Mouse (Mus musculus) granulocyte monocyte progenitor cell, adult 5-6 weeks (primary cell): Measurements from ENCODE around the gene Npas3. TPM values are rescaled to one million over a fixed set of nuclear protein-coding genes. Genes with fewer than 3 reads are reported as not detected.

Experiments used
- ATAC-seq: replicated peaks from 2 replicates; pipeline ENCODE4 v1.8.0; 2016; ENCODE audit warnings: mild to moderate bottlenecking, moderate TSS enrichment, inconsistent platforms; ENCODE audit not compliant: poor library complexity, severe bottlenecking
- total RNA-seq, 2 experiments: library from RNA; stranded (forward) in 1 of 2; stranded (reverse) in 1 of 2; fragments of 200-712, 200-1000 nt in 1 of 2; fragments of >200 nt in 1 of 2; fragmentation: Nextera tagmentation in 1 of 2; gene quantifications; 2 replicates each; pipeline ENCODE4 v1.2.3; 2014 to 2017

The Npas3 gene
- total RNA-seq, 2 experiments from 2014 or later: 14.0 TPM; not detected in 1

DNA sequence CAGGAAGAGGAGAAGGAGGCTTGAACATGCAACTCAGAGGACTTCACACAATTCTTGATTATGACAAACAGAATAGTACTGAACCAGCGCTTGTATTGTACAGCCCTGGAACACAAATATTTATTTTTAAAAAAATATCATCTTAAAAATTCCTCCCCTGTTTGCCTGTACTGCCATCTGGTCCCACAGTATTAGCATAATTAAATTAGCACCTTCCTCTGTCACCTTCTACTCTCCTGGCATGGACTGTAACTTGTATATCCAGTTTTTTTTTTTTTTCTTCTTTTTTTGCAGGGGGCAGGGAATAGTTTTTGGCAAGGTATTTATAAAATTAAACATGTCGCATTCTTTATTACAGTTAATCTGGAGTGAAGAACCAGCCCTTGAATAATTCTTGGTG is 307.9 kb downstream of the Npas3 start:
- no peak for ATAC-seq

- no peak for ATAC-seq
Measured at GRCm38 (mm10) chr12:53558259-53558658, 309.8 kb downstream of the Npas3 start.

- ATAC-seq: no peak
Measured at GRCm38 (mm10) chr12:53566712-53567387, 318.4 kb downstream of the Npas3 start.

DNA sequence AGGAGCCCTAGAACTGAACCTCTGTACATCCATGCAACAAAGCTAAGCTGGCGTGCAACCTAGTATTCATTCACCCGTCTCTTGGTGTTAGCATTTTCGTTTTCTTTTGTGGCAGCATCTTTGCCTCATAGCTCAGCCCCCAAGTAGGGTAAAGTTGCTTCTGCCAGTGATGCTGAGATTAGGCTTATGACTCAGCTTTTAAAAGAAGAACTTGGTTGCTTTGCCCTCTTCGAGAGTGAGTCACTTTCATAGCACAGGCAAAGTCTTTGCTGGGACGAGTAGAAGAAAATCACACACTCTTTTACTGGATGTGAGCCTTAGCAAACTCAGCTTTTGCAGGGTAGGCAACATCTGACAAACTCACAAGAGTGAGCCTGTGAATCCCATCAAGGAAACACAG is 332.7 kb downstream of the Npas3 start:
- ATAC-seq: no peak

- ATAC-seq: no peak; the same call in 1 of the 2 replicates
Measured at GRCm38 (mm10) chr12:53587249-53587648, 338.8 kb downstream of the Npas3 start.

- peak; percentile 91 for ATAC-seq
Measured at GRCm38 (mm10) chr12:53587691-53588504, 339.4 kb downstream of the Npas3 start.

DNA sequence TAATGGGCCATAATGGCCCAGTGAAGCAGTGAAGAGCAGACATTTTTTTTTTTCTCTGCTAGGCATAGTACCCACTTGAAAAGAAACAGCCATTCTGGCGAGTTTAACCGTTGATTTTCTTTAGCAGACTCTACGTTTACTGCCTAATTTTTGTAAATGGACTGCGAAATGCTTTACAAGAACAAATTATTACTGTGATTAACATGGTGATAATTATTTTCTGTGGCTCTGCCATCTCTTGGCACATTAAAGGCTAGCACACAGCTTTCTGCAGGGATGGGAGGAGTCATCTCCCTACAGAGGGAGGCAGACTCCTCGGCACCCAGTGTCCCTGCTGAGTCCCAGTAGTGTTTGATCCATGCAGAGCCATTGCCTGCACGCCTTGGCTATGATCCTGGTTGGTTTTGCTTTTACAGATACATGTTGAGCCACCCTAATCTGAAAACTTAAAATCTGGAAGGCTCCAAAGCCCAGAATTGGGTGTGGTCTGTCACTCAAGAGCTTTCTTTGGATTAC is 341.0 kb downstream of the Npas3 start:
- ATAC-seq: no peak

- no peak for ATAC-seq
Measured at GRCm38 (mm10) chr12:53605661-53606060, 357.2 kb downstream of the Npas3 start.

- ATAC-seq: no peak
Measured at GRCm38 (mm10) chr12:53612120-53612519, 363.6 kb downstream of the Npas3 start.

GRCm38 (mm10) chr12:53621271-53621670 is 372.8 kb downstream of the Npas3 start:
- no peak for ATAC-seq

DNA sequence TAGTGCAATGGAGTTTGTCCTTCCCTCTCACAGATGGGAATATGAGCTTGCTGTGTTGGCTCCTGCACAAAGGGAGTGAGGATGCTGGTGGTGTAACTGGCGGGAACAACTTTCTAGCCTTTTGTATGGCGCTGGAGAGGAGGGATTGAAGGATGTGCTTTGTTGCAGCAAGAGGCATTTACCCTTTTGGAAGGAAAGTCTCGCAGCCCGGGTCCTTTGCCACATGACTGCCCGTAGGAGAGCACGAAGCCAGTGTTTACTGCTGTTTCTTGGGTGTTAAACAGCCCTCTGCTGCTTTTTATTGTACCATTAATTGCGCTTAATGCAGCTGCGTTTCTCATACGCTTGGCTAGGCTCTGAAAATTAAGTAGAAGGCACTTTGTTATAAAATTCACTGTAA is 375.3 kb downstream of the Npas3 start:
- no peak for ATAC-seq

- ATAC-seq: no peak
Measured at GRCm38 (mm10) chr12:53624379-53625021, 376.0 kb downstream of the Npas3 start.

- no peak for ATAC-seq
Measured at GRCm38 (mm10) chr12:53629483-53630120, 381.1 kb downstream of the Npas3 start.

DNA sequence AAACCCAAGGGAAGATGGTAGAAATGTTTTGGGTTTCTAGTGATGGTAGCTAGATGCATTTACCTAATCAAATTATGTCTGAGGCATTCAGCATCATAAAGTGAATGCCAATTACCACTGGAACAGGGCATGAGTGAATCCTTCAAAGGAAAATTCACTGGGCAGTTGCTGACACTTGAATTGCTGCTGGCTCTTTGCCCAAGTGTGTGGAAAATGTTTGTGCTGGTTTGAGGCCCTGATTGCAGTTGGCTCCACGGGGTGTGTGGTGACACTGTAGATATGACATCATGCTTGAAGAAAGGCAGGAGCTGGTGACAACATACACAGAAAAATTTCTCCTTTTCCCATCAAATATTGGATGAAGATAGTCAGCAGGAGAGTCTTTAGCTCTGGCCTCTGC is 382.1 kb downstream of the Npas3 start:
- no peak for ATAC-seq

DNA sequence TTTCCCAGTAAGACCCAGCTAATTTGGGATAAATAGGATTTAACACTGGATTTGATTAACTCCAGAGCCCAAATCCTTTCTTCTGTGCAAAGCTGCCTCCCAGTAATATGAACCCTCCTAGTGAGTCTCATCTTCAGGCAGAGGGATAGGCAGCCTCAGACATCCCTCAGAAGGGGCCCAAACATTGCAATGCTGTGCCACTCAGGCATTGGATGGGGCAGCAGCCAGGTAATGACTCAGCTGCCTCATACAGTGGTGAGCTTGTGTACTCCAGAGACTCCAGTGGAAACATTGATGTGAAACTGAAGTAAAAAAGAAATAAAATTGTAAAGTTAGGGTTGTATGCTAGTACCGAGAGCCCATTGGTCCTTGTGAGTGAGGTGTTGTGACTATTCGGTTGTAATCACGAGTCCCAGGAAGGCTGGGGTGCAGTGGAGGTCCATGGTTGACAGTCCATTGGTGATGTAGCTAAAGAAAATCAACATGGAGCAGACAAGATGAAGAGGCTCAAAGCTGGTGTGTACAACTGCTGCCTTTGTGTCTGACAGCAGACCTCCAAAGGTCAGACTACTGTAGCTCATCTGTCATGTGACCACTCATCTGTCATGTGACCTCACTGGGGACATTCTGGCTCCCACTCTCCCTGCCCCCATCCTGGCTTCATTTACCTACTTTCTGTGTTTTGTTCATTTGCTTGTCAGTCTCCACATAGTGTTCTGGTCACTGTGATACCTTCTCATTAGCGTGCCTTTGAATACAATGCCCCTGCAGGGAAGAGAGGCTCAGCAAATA is 383.0 kb downstream of the Npas3 start:
- ATAC-seq: no peak

- ATAC-seq: no peak
Measured at GRCm38 (mm10) chr12:53638571-53638970, 390.1 kb downstream of the Npas3 start.

- ATAC-seq: no peak
Measured at GRCm38 (mm10) chr12:53647282-53647681, 398.8 kb downstream of the Npas3 start.

- ATAC-seq: no peak
Measured at GRCm38 (mm10) chr12:53656301-53656700, 407.8 kb downstream of the Npas3 start.

DNA sequence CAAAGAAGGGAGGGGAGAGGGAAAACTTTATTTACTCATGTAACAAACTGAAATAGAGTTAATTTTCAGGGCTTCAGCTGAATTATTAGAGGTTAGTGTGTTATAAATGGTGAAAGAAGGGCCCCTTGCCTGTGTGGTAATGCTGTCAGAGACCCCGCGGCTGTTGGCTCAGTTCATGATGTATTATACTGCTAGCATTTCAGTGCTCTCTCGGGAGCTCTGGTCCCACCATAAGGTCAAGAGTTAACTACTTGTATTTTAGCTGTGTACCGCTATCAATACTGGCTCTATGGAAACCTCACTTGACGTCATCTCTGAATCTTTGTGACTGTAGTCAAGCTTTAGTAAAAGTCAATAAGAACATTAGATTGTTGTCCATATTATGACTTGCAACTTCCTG is 415.6 kb downstream of the Npas3 start:
- ATAC-seq: no peak

- no peak for ATAC-seq
Measured at GRCm38 (mm10) chr12:53671846-53672245, 423.4 kb downstream of the Npas3 start.
